Mouse (Mus musculus) gastrocnemius, postnatal 14 days (tissue): ENCODE data around the gene Timm8a2. TPM values are rescaled to one million over a fixed set of nuclear protein-coding genes. Genes with fewer than 3 reads are reported as not detected.

Experiments used
- DNase-seq: peaks from one replicate; pipeline ENCODE4 v3.0.0; 2021; ENCODE audit warnings: mixed read lengths
- intact Hi-C: fragments of 180-260 bp; cut with DNase I; formaldehyde crosslinking; loops from one replicate; pipeline ENCODE4 v1.15.1; 2025; ENCODE audit warnings: low total_unique reads
- total RNA-seq, 2 experiments: library from RNA; stranded (reverse); gene quantifications; 2 replicates each; pipeline ENCODE4 v1.2.3; 2021

Gene Timm8a2
- total RNA-seq, 2 experiments from 2014 or later, result not detected

- no peak for DNase-seq
Observed at GRCm38 (mm10) chr14:122081308-122081707, 46.8 kb downstream of the Timm8a2 start.

GRCm38 (mm10) chr14:122083499-122083898 lies 49.0 kb downstream of the Timm8a2 start:
- intact Hi-C loops, result no loop called here
- DNase-seq, result no peak

More at GRCm38 (mm10) chr14:122081308-122081707, 46.8 kb downstream of the Timm8a2 start:
- intact Hi-C loops, result no loop called here

DNA sequence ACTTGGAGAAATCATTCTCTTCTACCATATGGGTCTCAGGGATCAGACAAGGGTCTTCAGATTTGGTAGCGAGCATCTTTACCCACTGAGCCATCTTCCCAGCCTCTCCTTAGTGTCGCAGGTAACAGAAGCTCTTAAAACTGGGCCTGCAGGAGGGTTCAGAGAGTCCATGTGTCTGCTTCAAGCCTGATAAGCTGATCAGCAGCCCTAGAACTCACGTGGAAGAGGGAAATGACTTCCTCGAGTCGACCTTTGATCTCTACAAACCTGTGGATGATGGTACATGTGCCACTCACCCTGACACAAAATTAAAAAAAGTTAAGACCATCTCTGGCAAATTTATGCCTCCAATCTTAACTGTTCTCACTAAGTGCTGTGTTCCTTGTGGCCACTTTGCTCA lies 53.5 kb downstream of the Timm8a2 start:
- intact Hi-C loops, result no loop called here
- no peak for DNase-seq

Other genes with a start within 250 kb of the Timm8a2 start
- gene Dock9, start 236.8 kb upstream of the Timm8a2 start, total RNA-seq, result 10 to 100 TPM; 23.3 to 29.3 TPM
- gene Ubac2, start 156.1 kb upstream of the Timm8a2 start, total RNA-seq, result 10 to 100 TPM; 18.2 to 20.8 TPM
- not detected for gene Gpr18, start 118.9 kb upstream of the Timm8a2 start, total RNA-seq
- gene Gpr183, start 69.5 kb upstream of the Timm8a2 start, total RNA-seq, result 1 to 10 TPM in 1 of 2 experiments, under 1 TPM in 1; 0.64 to 1.3 TPM
- gene Tm9sf2, start 72.4 kb downstream of the Timm8a2 start, total RNA-seq, result 10 to 100 TPM; 63.2 to 64.1 TPM
- 10 to 100 TPM; 68.1 to 80.2 TPM for gene Clybl, start 147.0 kb downstream of the Timm8a2 start, total RNA-seq